Mouse (Mus musculus): ENCODE results near the gene Prrc2a. TPM values are rescaled to one million over a fixed set of nuclear protein-coding genes. Genes with fewer than 3 reads are reported as not detected.
A peak's percentile ranks its signal among the peaks of the same experiment; 100 is the strongest.

Prrc2a gene
- polyA plus RNA-seq, 1 experiment from 2014 or later = 238 TPM

DNA sequence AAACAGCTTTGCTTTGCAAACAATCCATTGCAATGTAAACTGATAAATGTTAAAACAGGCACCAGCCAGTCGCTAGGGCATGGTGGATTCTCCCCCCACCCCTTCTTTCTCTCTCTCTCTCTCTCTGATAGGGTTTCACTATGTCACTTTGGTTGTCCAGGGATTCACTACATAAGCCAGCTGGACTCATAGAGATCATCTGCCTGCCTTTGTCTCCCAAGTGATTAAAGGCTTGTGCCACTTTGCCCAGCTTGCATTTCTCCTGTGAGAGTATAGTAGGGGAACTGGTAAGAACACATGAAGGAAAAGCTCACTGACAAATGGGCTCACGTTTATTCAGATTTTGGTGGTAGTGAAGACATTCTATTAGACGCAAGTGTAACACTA lies 32.5 kb downstream of the Prrc2a start:
- no peak overlapping the region for H3K4me2 ChIP-seq
- DNase-seq (no peak), ATAC-seq (ENCODE audit: insufficient read depth) (no peak)
- H3K36me3 ChIP-seq (ENCODE audit: insufficient read depth) = 0 out of 2 replicates have a peak, but pooled peaks cover 15% of the 10 kb centered on the region
- WGBS = 60% methylated on average over 3 of the region's 3 CpGs
- H3K4me1 ChIP-seq (ENCODE audit: insufficient read depth) = peaks cover 5% of the 10 kb centered on the region
- H3K4me3 ChIP-seq (ENCODE audit: low read depth, low read length) = no peak overlapping the region
- no peak overlapping the region for H3K27ac ChIP-seq (ENCODE audit: low read depth)
- TF ChIP-seq CTCF (IDR thresholded peaks at IDR 0.05; ENCODE audit: low read depth) = no peak
- no peaks in the 10 kb centered on the region for H3K9me3 ChIP-seq (ENCODE audit: low read depth, low read length)
- H3K9ac ChIP-seq = no peak overlapping the region
- no peaks in the 10 kb centered on the region for H3K27me3 ChIP-seq (ENCODE audit: insufficient read depth, low read length)

DNA sequence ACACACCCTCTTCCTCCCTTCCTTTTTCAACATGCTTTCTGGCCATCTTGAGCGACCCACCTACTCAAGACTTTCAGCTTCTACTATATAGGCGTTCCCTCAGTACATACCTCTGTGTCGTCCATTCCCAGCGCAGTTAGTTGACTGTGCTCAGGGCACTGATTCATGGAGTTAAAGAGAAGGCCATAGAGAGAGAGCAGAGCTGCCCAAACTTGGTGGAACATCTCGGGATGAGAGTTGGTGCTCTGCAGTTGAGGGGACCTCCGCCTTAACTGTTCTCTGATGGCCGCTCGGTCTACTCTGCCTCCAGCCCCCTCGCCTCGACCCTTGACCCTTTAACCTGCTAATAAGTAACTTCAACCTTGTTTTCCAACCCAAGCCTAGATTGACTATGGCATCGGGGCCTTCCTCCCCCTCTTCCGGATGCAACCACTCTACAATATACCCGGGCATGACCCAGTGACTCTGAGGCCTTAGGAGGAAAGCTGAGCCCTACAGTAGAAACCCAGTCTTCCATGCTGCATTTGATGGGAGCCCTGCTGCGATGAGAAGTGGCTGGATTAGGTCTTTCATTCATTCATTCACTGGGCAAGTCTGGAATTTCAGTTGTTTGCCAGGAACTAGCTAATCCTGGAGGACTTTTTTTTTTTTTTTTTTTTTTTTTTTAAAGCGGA lies 33.1 kb downstream of the Prrc2a start, which contains the start of gene Apom:
Gene Apom, minus strand, starts transcription at position 551 of the 674 bp plus-strand sequence.
- Histone ChIP-seq H3K4me2 (no peak within 1 kb of the TSS), H3K4me3 (ENCODE audit: low read depth, low read length) (no peak within 1 kb of the TSS), H3K27ac (ENCODE audit: low read depth) (no peak within 1 kb of the TSS), H3K9me3 (ENCODE audit: low read depth, low read length) (no peaks in the 10 kb centered on the region), H3K4me1 (ENCODE audit: insufficient read depth) (peaks cover under 1% of the 10 kb centered on the region; the same call in 1 of the 2 replicates), H3K36me3 (ENCODE audit: insufficient read depth) (0 out of 2 replicates have a peak, but pooled peaks cover 15% of the 10 kb centered on the region), H3K9ac (no peak within 1 kb of the TSS), H3K27me3 (ENCODE audit: insufficient read depth, low read length) (no peaks in the 10 kb centered on the region)
- DNase-seq (no peak), ATAC-seq (ENCODE audit: insufficient read depth) (no peak)
- no peak for TF ChIP-seq CTCF (IDR thresholded peaks at IDR 0.05; ENCODE audit: low read depth)
- WGBS = 74% methylated on average over 15 of the region's 15 CpGs

- 0 out of 2 replicates have a peak, but pooled peaks cover 15% of the 10 kb centered on the region for H3K36me3 ChIP-seq (ENCODE audit: insufficient read depth)
- no peak overlapping the region for H3K4me2 ChIP-seq
- no peak overlapping the region for H3K27ac ChIP-seq (ENCODE audit: low read depth)
- TF ChIP-seq CTCF (IDR thresholded peaks at IDR 0.05; ENCODE audit: low read depth) = no peak
- DNase-seq (no peak), ATAC-seq (ENCODE audit: insufficient read depth) (no peak)
- 86% methylated on average over 8 of the region's 8 CpGs for WGBS
- no peaks in the 10 kb centered on the region; the same call in 1 of the 2 replicates for H3K4me1 ChIP-seq (ENCODE audit: insufficient read depth)
- H3K9ac ChIP-seq = no peak overlapping the region
- H3K9me3 ChIP-seq (ENCODE audit: low read depth, low read length) = no peaks in the 10 kb centered on the region
- no peak overlapping the region for H3K4me3 ChIP-seq (ENCODE audit: low read depth, low read length)
- no peaks in the 10 kb centered on the region for H3K27me3 ChIP-seq (ENCODE audit: insufficient read depth, low read length)
These were observed 33.7 kb downstream of the Prrc2a start for GRCm38 (mm10) chr17:35131038-35131437.

GRCm38 (mm10) chr17:35128996-35129395 lies 35.7 kb downstream of the Prrc2a start:
- Histone ChIP-seq H3K4me3 (ENCODE audit: low read depth, low read length) (no peak overlapping the region), H3K27me3 (ENCODE audit: insufficient read depth, low read length) (no peaks in the 10 kb centered on the region), H3K4me2 (no peak overlapping the region), H3K9ac (no peak overlapping the region), H3K27ac (ENCODE audit: low read depth) (no peak overlapping the region), H3K36me3 (ENCODE audit: insufficient read depth) (peaks cover 21% of the 10 kb centered on the region; the same call in 1 of the 2 replicates), H3K9me3 (ENCODE audit: low read depth, low read length) (no peaks in the 10 kb centered on the region), H3K4me1 (ENCODE audit: insufficient read depth) (no peaks in the 10 kb centered on the region; the same call in 1 of the 2 replicates)
- TF ChIP-seq CTCF (IDR thresholded peaks at IDR 0.05; ENCODE audit: low read depth) = no peak
- no peak for ATAC-seq (ENCODE audit: insufficient read depth)
- no peak for DNase-seq
- 52% methylated on average over 11 of the region's 11 CpGs for WGBS

DNA sequence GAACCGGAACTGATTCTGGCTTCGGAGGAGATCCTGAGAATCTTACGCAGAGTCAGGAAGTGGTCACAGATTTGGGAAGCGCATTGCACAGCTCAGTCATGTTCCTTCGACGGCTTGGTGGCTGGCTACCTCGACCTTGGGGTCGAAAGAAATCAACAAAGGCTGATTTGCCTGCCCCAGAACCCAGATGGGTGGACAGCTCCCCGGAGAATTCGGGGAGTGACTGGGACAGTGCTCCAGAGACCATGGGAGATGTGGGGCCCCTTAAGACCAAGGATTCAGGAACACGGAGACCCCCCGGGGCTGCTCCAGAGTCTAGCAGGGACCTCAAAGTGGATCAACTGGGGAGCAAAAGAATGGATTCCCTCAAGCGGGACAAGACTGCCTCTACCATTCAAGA lies 37.7 kb downstream of the Prrc2a start:
- H3K27ac ChIP-seq (ENCODE audit: low read depth) = no peak overlapping the region
- no peak for DNase-seq
- peaks cover 27% of the 10 kb centered on the region; the same call in 1 of the 2 replicates for H3K36me3 ChIP-seq (ENCODE audit: insufficient read depth)
- H3K9me3 ChIP-seq (ENCODE audit: low read depth, low read length) = no peaks in the 10 kb centered on the region
- 52% methylated on average over 13 of the region's 13 CpGs for WGBS
- peak overlapping the region; percentile 79 for H3K4me2 ChIP-seq
- H3K27me3 ChIP-seq (ENCODE audit: insufficient read depth, low read length) = no peaks in the 10 kb centered on the region
- H3K4me3 ChIP-seq (ENCODE audit: low read depth, low read length) = peak overlapping the region; percentile 48
- H3K4me1 ChIP-seq (ENCODE audit: insufficient read depth) = no peaks in the 10 kb centered on the region; the same call in 1 of the 2 replicates
- no peak for ATAC-seq (ENCODE audit: insufficient read depth)
- no peak for TF ChIP-seq CTCF (IDR thresholded peaks at IDR 0.05; ENCODE audit: low read depth)
- peak overlapping the region; percentile 74 for H3K9ac ChIP-seq

GRCm38 (mm10) chr17:35126206-35126611 lies 38.5 kb downstream of the Prrc2a start, which contains the start of gene D17H6S53E:
D17H6S53E (plus strand) TSS chr17:35126373.
- peak within 1 kb of the TSS; percentile 64 for H3K27ac ChIP-seq (ENCODE audit: low read depth)
- under 1% methylated on average over 36 of the region's 36 CpGs for WGBS
- peak within 1 kb of the TSS; percentile 74 for H3K9ac ChIP-seq
- H3K4me3 ChIP-seq (ENCODE audit: low read depth, low read length) = peak within 1 kb of the TSS; percentile 48
- H3K4me2 ChIP-seq = peak within 1 kb of the TSS; percentile 79
- no peaks in the 10 kb centered on the region for H3K9me3 ChIP-seq (ENCODE audit: low read depth, low read length)
- peaks cover 27% of the 10 kb centered on the region; the same call in 1 of the 2 replicates for H3K36me3 ChIP-seq (ENCODE audit: insufficient read depth)
- ATAC-seq (ENCODE audit: insufficient read depth) (peak; percentile 58), DNase-seq (peak; percentile 87)
- H3K27me3 ChIP-seq (ENCODE audit: insufficient read depth, low read length) = no peaks in the 10 kb centered on the region
- TF ChIP-seq CTCF (IDR thresholded peaks at IDR 0.05; ENCODE audit: low read depth) = no peak
- no peaks in the 10 kb centered on the region; the same call in 1 of the 2 replicates for H3K4me1 ChIP-seq (ENCODE audit: insufficient read depth)

DNA sequence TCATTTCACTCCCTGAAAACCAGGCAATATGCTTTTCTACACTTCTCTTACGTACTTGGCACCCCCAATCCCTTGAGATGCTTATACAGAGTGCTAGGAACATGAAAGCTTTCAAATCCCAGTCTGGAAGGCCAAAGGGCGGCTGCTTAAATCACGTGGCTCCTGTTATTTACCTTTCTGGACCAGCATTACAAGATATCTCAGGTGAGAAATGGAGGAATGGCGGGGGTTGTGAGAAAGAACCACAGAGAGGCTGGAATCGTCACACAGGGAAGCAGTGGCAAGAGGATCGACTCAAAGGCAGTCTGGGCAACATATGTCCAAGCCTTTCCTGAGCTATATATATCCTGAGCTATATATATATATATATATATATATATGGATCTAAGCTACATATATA lies 39.1 kb downstream of the Prrc2a start:
- DNase-seq = peak; percentile 10
- peak overlapping the region; percentile 48 for H3K4me3 ChIP-seq (ENCODE audit: low read depth, low read length)
- 13% methylated on average over 6 of the region's 6 CpGs for WGBS

More for the DNA sequence above, 39.1 kb downstream of the Prrc2a start:
- peaks cover 27% of the 10 kb centered on the region; the same call in 1 of the 2 replicates for H3K36me3 ChIP-seq (ENCODE audit: insufficient read depth)
- H3K4me1 ChIP-seq (ENCODE audit: insufficient read depth) = no peaks in the 10 kb centered on the region; the same call in 1 of the 2 replicates
- no peak for ATAC-seq (ENCODE audit: insufficient read depth)
- H3K27ac ChIP-seq (ENCODE audit: low read depth) = peak overlapping the region; percentile 64; the same call in 1 of the 2 replicates
- H3K27me3 ChIP-seq (ENCODE audit: insufficient read depth, low read length) = no peaks in the 10 kb centered on the region
- no peak for TF ChIP-seq CTCF (IDR thresholded peaks at IDR 0.05; ENCODE audit: low read depth)
- no peaks in the 10 kb centered on the region for H3K9me3 ChIP-seq (ENCODE audit: low read depth, low read length)
- H3K9ac ChIP-seq = peak overlapping the region; percentile 74
- H3K4me2 ChIP-seq = peak overlapping the region; percentile 79
